10 mouse cellular contexts compared by ENCODE assay signal in genomic region chr2:143951546-143952315, GRCm38 (mm10). TPM values are rescaled to one million over a fixed set of nuclear protein-coding genes. Genes with fewer than 3 reads are reported as not detected.
A peak's percentile ranks its signal among the peaks of the same experiment; 100 is the strongest.
DNase-seq lines count a peak whose midpoint lies in the region; ATAC-seq and TF ChIP-seq lines count a peak whose summit lies in the region.
"Had no signal": no experiment of that assay in that cellular context is flagged by ENCODE, and none has a peak within 500 bp of the region (broad histone marks: within the 10 kb centered on the region; RNA-seq: fewer than 3 reads in every experiment).

No protein-coding gene starts in this region.

- TF ChIP-seq POLR2A in embryonic fibroblast, embryonic 13.5 days (IDR thresholded peaks at IDR 0.05; ENCODE audit: low read depth, low read length), result no peak

- H3K27me3 ChIP-seq in lung, embryonic 16.5 days (ENCODE audit: control insufficient read depth, insufficient read depth, low read depth, low read length), result no peaks in the 10 kb centered on the region
- no peaks in the 10 kb centered on the region for H3K27me3 ChIP-seq in stomach, embryonic 14.5 days (ENCODE audit: control insufficient read depth, insufficient read depth, low read length)

- TF ChIP-seq CTCF in embryonic fibroblast, embryonic 13.5 days (IDR thresholded peaks at IDR 0.05; ENCODE audit: borderline replicate concordance, insufficient read depth, low read length), result no peak

- H3K36me3 ChIP-seq in lung, embryonic 16.5 days (ENCODE audit: control insufficient read depth, insufficient read depth, low read length), result peaks cover 71% of the 10 kb centered on the region
- H3K36me3 ChIP-seq in stomach, embryonic 14.5 days (ENCODE audit: control insufficient read depth, insufficient read depth, low read length), result peaks cover 96% of the 10 kb centered on the region

- H3K9ac ChIP-seq in lung, embryonic 16.5 days (ENCODE audit: low read length), result no peak overlapping the region
- H3K9ac ChIP-seq in stomach, embryonic 14.5 days (replicated peaks; ENCODE audit: low read depth, low read length), result no peak overlapping the region

- H3K27ac ChIP-seq in lung, embryonic 16.5 days (ENCODE audit: low read length), result no peak overlapping the region
- H3K27ac ChIP-seq in embryonic fibroblast, embryonic 13.5 days (ENCODE audit: insufficient read depth, low read length), result peak overlapping the region; percentile 59
- no peak overlapping the region for H3K27ac ChIP-seq in stomach, embryonic 14.5 days (ENCODE audit: low read length)

- no peaks in the 10 kb centered on the region for H3K4me1 ChIP-seq in lung, embryonic 16.5 days (replicated peaks; ENCODE audit: control insufficient read depth, insufficient read depth, low read length)
- H3K4me1 ChIP-seq in embryonic fibroblast, embryonic 13.5 days (ENCODE audit: control insufficient read depth, insufficient read depth, low read length), result peaks cover 11% of the 10 kb centered on the region
- no peaks in the 10 kb centered on the region for H3K4me1 ChIP-seq in stomach, embryonic 14.5 days (ENCODE audit: control insufficient read depth, insufficient read depth, low read length)

- H3K9me3 ChIP-seq in lung, embryonic 16.5 days (ENCODE audit: control insufficient read depth, low read length), result no peaks in the 10 kb centered on the region
- H3K9me3 ChIP-seq in stomach, embryonic 14.5 days (ENCODE audit: control insufficient read depth, low read depth, low read length), result no peaks in the 10 kb centered on the region

- H3K4me3 ChIP-seq in lung, embryonic 16.5 days (ENCODE audit: low read length), result no peak overlapping the region
- no peak overlapping the region for H3K4me3 ChIP-seq in embryonic fibroblast, embryonic 13.5 days (ENCODE audit: insufficient read depth, low read length)
- no peak overlapping the region for H3K4me3 ChIP-seq in stomach, embryonic 14.5 days (ENCODE audit: low read depth, low read length)

- peak; percentile 29 to 49 for DNase-seq in cerebellum, postnatal 14 days
- no peak for DNase-seq in cerebellum, adult 9-10 months
- DNase-seq in lung, postnatal 4 days, result no peak
- DNase-seq in right cerebral cortex, adult 18-20 months, result no peak
- DNase-seq: cerebellum, adult 11 months had no signal

- H3K4me2 ChIP-seq in lung, embryonic 16.5 days (ENCODE audit: low read depth, low read length), result no peak overlapping the region
- H3K4me2 ChIP-seq in stomach, embryonic 14.5 days (replicated peaks; ENCODE audit: low read depth, low read length), result no peak overlapping the region

- WGBS in lung, embryonic 16.5 days, result 57% methylated on average over 5 of the region's 5 CpGs
- 64% methylated on average over 5 of the region's 5 CpGs for WGBS in stomach, embryonic 14.5 days

- peak; percentile 24; the same call in 1 of the 2 replicates for ATAC-seq in lung, embryonic 16.5 days (ENCODE audit: low read depth)
- 0 out of 2 replicates have a peak, but pooled peaks have one; percentile 12 for ATAC-seq in stomach, embryonic 14.5 days (ENCODE audit: insufficient number of reproducible peaks, insufficient read depth, low FRiP score, low read depth)
- ATAC-seq in CD4-positive, CD25-positive, alpha-beta regulatory T cell, adult 4 months, result no peak
- ATAC-seq: hindbrain, embryonic 16.5 days had no signal

RNA-seq across cellular contexts. Expression of gene Dstn, which starts 36.6 kb away (rescaled TPM):
- 565 and 579 TPM in 2 replicates for polyA plus RNA-seq in lung, embryonic 16.5 days (2015; fragmentation: Nextera tagmentation; extraction: Ambion mirVana)
- 875 and 1,137 TPM in 2 replicates for polyA plus RNA-seq in embryonic fibroblast, embryonic 13.5 days (2011; ENCODE audit: insufficient read length, low read depth, missing spikeins)
- 841 and 854 TPM in 2 replicates for polyA plus RNA-seq in stomach, embryonic 14.5 days (2014; fragmentation: Nextera tagmentation; extraction: Ambion mirVana)
- 10 to 100 TPM; 26.4 to 27.2 TPM for polyA plus RNA-seq in CD4-positive, CD25-positive, alpha-beta regulatory T cell, adult 4 months (2017; shearing (Covaris generic))

RNA-seq across cellular contexts. Expression of gene Rrbp1, which starts 59.3 kb away (rescaled TPM):
- polyA plus RNA-seq in lung, embryonic 16.5 days (2015; fragmentation: Nextera tagmentation; extraction: Ambion mirVana), result 78.3 and 80.8 TPM in 2 replicates
- polyA plus RNA-seq in embryonic fibroblast, embryonic 13.5 days (2011; ENCODE audit: insufficient read length, low read depth, missing spikeins), result 538 and 568 TPM in 2 replicates
- 139 and 140 TPM in 2 replicates for polyA plus RNA-seq in stomach, embryonic 14.5 days (2014; fragmentation: Nextera tagmentation; extraction: Ambion mirVana)
- 10 to 100 TPM; 35.6 to 47.4 TPM for polyA plus RNA-seq in CD4-positive, CD25-positive, alpha-beta regulatory T cell, adult 4 months (2017; shearing (Covaris generic))

Comparison
In these comparisons a context has a peak if more than half of its experiments do, and no peak if none do; other contexts are left out.
1. DNase-seq: peak in cerebellum, postnatal 14 days (2 of 2); none in cerebellum, adult 9-10 months (single experiment), lung, postnatal 4 days (0 of 2) and right cerebral cortex, adult 18-20 months (single experiment).
2. RNA of gene Dstn, which starts 36.6 kb away (polyA plus RNA-seq): 875 to 1,137 TPM in embryonic fibroblast, embryonic 13.5 days, 841 to 854 TPM in stomach, embryonic 14.5 days and 565 to 579 TPM in lung, embryonic 16.5 days; 26.4 to 27.2 TPM in CD4-positive, CD25-positive, alpha-beta regulatory T cell, adult 4 months; every median in the first group is over 10 times any median in the second.